Mouse (Mus musculus): ENCODE measurements around the gene Sphk2. TPM values are rescaled to one million over a fixed set of nuclear protein-coding genes. Genes with fewer than 3 reads are reported as not detected.
A peak's percentile ranks its signal among the peaks of the same experiment; 100 is the strongest.

The Sphk2 gene
- 15.6 and 19.1 TPM in 2 replicates for polyA plus RNA-seq (2014; fragmentation: Nextera tagmentation; extraction: Ambion mirVana)

GRCm38 (mm10) chr7:45717918-45718297, at the start of gene Sphk2:
Gene Sphk2 (minus strand): TSS chr7:45718002.
- Histone ChIP-seq H3K4me3 (ENCODE audit: low read depth, low read length) (peak within 1 kb of the TSS; percentile 58), H3K9ac (replicated peaks; ENCODE audit: low read depth, low read length) (peak within 1 kb of the TSS; percentile 70), H3K9me3 (ENCODE audit: control insufficient read depth, low read length) (no peaks in the 10 kb centered on the region), H3K4me1 (ENCODE audit: control insufficient read depth, insufficient read depth, low read length) (peaks cover 36% of the 10 kb centered on the region), H3K27me3 (ENCODE audit: control insufficient read depth, insufficient read depth, low read length) (no peaks in the 10 kb centered on the region; the same call in 1 of the 2 replicates), H3K36me3 (ENCODE audit: control insufficient read depth, insufficient read depth, low read length) (peaks cover 19% of the 10 kb centered on the region), H3K4me2 (ENCODE audit: low read depth, low read length) (peak within 1 kb of the TSS; percentile 92), H3K27ac (ENCODE audit: low read depth, low read length) (peak within 1 kb of the TSS; percentile 85)
- under 1% methylated on average over 41 of the region's 41 CpGs for WGBS
- peak; percentile 73 for ATAC-seq (ENCODE audit: low read depth)

GRCm38 (mm10) chr7:45767500-45767899, 49.7 kb upstream of the Sphk2 start:
- H3K9me3 ChIP-seq (ENCODE audit: control insufficient read depth, low read length): no peaks in the 10 kb centered on the region
- no peak overlapping the region for H3K9ac ChIP-seq (replicated peaks; ENCODE audit: low read depth, low read length)
- WGBS: 95% methylated on average over 6 of the region's 6 CpGs

DNA sequence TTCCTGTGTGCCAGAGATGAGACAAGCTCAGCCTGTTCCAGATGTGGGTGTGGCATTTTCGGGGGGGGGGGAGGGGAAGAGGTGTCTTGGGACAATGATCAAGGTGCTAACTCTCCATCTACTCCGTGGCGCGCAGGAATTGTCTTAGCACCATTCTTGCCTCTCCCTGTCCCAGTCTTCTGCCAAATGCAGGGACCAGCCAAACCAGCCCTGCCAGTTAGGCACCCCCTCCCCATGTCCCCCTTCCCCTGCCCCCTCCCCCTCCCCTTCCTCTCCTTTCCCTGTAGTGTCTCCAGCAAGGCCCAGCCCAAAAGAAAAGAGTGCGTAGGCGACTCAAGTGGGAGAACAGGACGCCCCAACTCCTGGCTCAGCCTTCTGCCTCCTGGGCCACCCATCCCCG, 49.0 kb upstream of the Sphk2 start:
- H3K27me3 ChIP-seq (ENCODE audit: control insufficient read depth, insufficient read depth, low read length): no peaks in the 10 kb centered on the region
- H3K9me3 ChIP-seq (ENCODE audit: control insufficient read depth, low read length): no peaks in the 10 kb centered on the region
- no peak overlapping the region for H3K9ac ChIP-seq (replicated peaks; ENCODE audit: low read depth, low read length)
- H3K27ac ChIP-seq (ENCODE audit: low read depth, low read length): no peak overlapping the region
- no peaks in the 10 kb centered on the region for H3K4me1 ChIP-seq (ENCODE audit: control insufficient read depth, insufficient read depth, low read length)
- ATAC-seq (ENCODE audit: low read depth): no peak
- H3K4me2 ChIP-seq (ENCODE audit: low read depth, low read length): no peak overlapping the region
- no peak overlapping the region for H3K4me3 ChIP-seq (ENCODE audit: low read depth, low read length)
- 43% methylated on average over 7 of the region's 8 CpGs for WGBS
- no peaks in the 10 kb centered on the region for H3K36me3 ChIP-seq (ENCODE audit: control insufficient read depth, insufficient read depth, low read length)

More at GRCm38 (mm10) chr7:45767500-45767899, 49.7 kb upstream of the Sphk2 start:
- no peak for ATAC-seq (ENCODE audit: low read depth)
- no peak overlapping the region for H3K27ac ChIP-seq (ENCODE audit: low read depth, low read length)
- no peaks in the 10 kb centered on the region for H3K4me1 ChIP-seq (ENCODE audit: control insufficient read depth, insufficient read depth, low read length)
- no peaks in the 10 kb centered on the region for H3K27me3 ChIP-seq (ENCODE audit: control insufficient read depth, insufficient read depth, low read length)
- H3K36me3 ChIP-seq (ENCODE audit: control insufficient read depth, insufficient read depth, low read length): no peaks in the 10 kb centered on the region
- no peak overlapping the region for H3K4me3 ChIP-seq (ENCODE audit: low read depth, low read length)
- H3K4me2 ChIP-seq (ENCODE audit: low read depth, low read length): no peak overlapping the region

DNA sequence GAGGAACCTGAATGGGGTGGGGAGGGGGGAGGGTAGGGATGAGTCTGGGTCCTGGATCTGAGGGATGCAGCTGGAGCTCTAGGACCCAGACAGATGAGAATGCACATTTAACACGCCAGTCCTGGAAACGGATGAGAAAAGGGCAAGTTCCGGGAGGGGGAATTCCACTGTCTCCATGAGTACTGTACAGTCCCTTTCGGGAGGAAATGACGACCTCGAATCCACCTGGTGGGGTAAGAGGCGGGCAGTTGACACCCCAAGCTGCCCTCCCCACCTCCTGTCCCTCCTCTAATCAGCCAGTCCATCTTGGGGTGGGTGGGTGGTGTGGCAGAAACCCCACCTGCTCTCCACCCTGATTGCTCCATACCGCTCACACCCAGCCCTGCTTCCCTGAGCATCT, 48.2 kb upstream of the Sphk2 start:
- no peak for ATAC-seq (ENCODE audit: low read depth)
- 70% methylated on average over 8 of the region's 8 CpGs for WGBS

DNA sequence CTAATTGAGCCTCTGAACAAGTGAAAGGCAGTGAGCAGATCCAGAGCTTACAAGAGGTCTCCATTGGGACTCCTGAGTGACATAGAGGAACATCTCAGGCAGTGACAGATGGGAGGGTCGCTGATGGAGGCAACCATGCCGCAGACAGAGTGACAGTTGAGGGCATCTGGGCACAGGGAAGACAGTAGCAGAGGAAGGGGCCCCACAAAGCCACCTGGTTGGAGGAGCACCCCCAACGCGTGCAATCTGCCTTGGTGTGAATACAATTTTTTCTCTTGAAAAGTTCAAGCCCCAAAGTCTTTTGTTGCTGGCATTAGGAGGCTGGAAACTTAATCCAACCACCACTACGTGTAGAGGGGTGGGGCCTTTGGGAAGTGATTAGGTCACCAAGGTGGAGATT, 42.3 kb upstream of the Sphk2 start:
- Histone ChIP-seq H3K27me3 (ENCODE audit: control insufficient read depth, insufficient read depth, low read length) (0 out of 2 replicates have a peak, but pooled peaks cover 4% of the 10 kb centered on the region), H3K9ac (replicated peaks; ENCODE audit: low read depth, low read length) (no peak overlapping the region), H3K36me3 (ENCODE audit: control insufficient read depth, insufficient read depth, low read length) (no peaks in the 10 kb centered on the region), H3K27ac (ENCODE audit: low read depth, low read length) (no peak overlapping the region), H3K4me3 (ENCODE audit: low read depth, low read length) (no peak overlapping the region), H3K4me2 (ENCODE audit: low read depth, low read length) (no peak overlapping the region), H3K9me3 (ENCODE audit: control insufficient read depth, low read length) (no peaks in the 10 kb centered on the region), H3K4me1 (ENCODE audit: control insufficient read depth, insufficient read depth, low read length) (no peaks in the 10 kb centered on the region)
- 70% methylated on average over 5 of the region's 5 CpGs for WGBS
- ATAC-seq (ENCODE audit: low read depth): no peak

More for the DNA sequence above, 48.2 kb upstream of the Sphk2 start:
- H3K4me2 ChIP-seq (ENCODE audit: low read depth, low read length): no peak overlapping the region
- H3K36me3 ChIP-seq (ENCODE audit: control insufficient read depth, insufficient read depth, low read length): no peaks in the 10 kb centered on the region
- no peaks in the 10 kb centered on the region for H3K27me3 ChIP-seq (ENCODE audit: control insufficient read depth, insufficient read depth, low read length)
- H3K4me3 ChIP-seq (ENCODE audit: low read depth, low read length): no peak overlapping the region
- H3K27ac ChIP-seq (ENCODE audit: low read depth, low read length): no peak overlapping the region
- no peaks in the 10 kb centered on the region for H3K9me3 ChIP-seq (ENCODE audit: control insufficient read depth, low read length)
- H3K9ac ChIP-seq (replicated peaks; ENCODE audit: low read depth, low read length): no peak overlapping the region
- no peaks in the 10 kb centered on the region for H3K4me1 ChIP-seq (ENCODE audit: control insufficient read depth, insufficient read depth, low read length)

- Histone ChIP-seq H3K27me3 (ENCODE audit: control insufficient read depth, insufficient read depth, low read length) (0 out of 2 replicates have a peak, but pooled peaks cover 4% of the 10 kb centered on the region), H3K4me1 (ENCODE audit: control insufficient read depth, insufficient read depth, low read length) (no peaks in the 10 kb centered on the region), H3K27ac (ENCODE audit: low read depth, low read length) (no peak overlapping the region), H3K36me3 (ENCODE audit: control insufficient read depth, insufficient read depth, low read length) (no peaks in the 10 kb centered on the region), H3K9ac (replicated peaks; ENCODE audit: low read depth, low read length) (no peak overlapping the region), H3K4me2 (ENCODE audit: low read depth, low read length) (no peak overlapping the region), H3K9me3 (ENCODE audit: control insufficient read depth, low read length) (no peaks in the 10 kb centered on the region), H3K4me3 (ENCODE audit: low read depth, low read length) (no peak overlapping the region)
- no peak for ATAC-seq (ENCODE audit: low read depth)
- 6% methylated on average over 20 of the region's 27 CpGs for WGBS
Observed at GRCm38 (mm10) chr7:45759400-45759799, 41.6 kb upstream of the Sphk2 start.

GRCm38 (mm10) chr7:45755703-45756102, 37.9 kb upstream of the Sphk2 start:
- no peak overlapping the region for H3K4me2 ChIP-seq (ENCODE audit: low read depth, low read length)
- no peak overlapping the region for H3K4me3 ChIP-seq (ENCODE audit: low read depth, low read length)
- 0 out of 2 replicates have a peak, but pooled peaks cover 4% of the 10 kb centered on the region for H3K27me3 ChIP-seq (ENCODE audit: control insufficient read depth, insufficient read depth, low read length)
- no peak overlapping the region for H3K9ac ChIP-seq (replicated peaks; ENCODE audit: low read depth, low read length)
- 53% methylated on average over 6 of the region's 6 CpGs for WGBS
- ATAC-seq (ENCODE audit: low read depth): no peak
- no peaks in the 10 kb centered on the region for H3K4me1 ChIP-seq (ENCODE audit: control insufficient read depth, insufficient read depth, low read length)
- no peak overlapping the region for H3K27ac ChIP-seq (ENCODE audit: low read depth, low read length)
- no peaks in the 10 kb centered on the region for H3K36me3 ChIP-seq (ENCODE audit: control insufficient read depth, insufficient read depth, low read length)
- H3K9me3 ChIP-seq (ENCODE audit: control insufficient read depth, low read length): no peaks in the 10 kb centered on the region

- H3K27me3 ChIP-seq (ENCODE audit: control insufficient read depth, insufficient read depth, low read length): no peaks in the 10 kb centered on the region
- WGBS: 82% methylated on average over 9 of the region's 9 CpGs
- no peak for ATAC-seq (ENCODE audit: low read depth)
Observed at GRCm38 (mm10) chr7:45750162-45750561, 32.4 kb upstream of the Sphk2 start.

GRCm38 (mm10) chr7:45749401-45749800, 31.6 kb upstream of the Sphk2 start:
- no peak overlapping the region for H3K27ac ChIP-seq (ENCODE audit: low read depth, low read length)
- H3K4me1 ChIP-seq (ENCODE audit: control insufficient read depth, insufficient read depth, low read length): no peaks in the 10 kb centered on the region
- H3K9me3 ChIP-seq (ENCODE audit: control insufficient read depth, low read length): no peaks in the 10 kb centered on the region
- no peaks in the 10 kb centered on the region for H3K27me3 ChIP-seq (ENCODE audit: control insufficient read depth, insufficient read depth, low read length)
- no peaks in the 10 kb centered on the region for H3K36me3 ChIP-seq (ENCODE audit: control insufficient read depth, insufficient read depth, low read length)
- ATAC-seq (ENCODE audit: low read depth): no peak
- no peak overlapping the region for H3K4me2 ChIP-seq (ENCODE audit: low read depth, low read length)
- no peak overlapping the region for H3K4me3 ChIP-seq (ENCODE audit: low read depth, low read length)
- no peak overlapping the region for H3K9ac ChIP-seq (replicated peaks; ENCODE audit: low read depth, low read length)
- WGBS: 38% methylated on average over 10 of the region's 10 CpGs

More at GRCm38 (mm10) chr7:45750162-45750561, 32.4 kb upstream of the Sphk2 start:
- Histone ChIP-seq H3K9ac (replicated peaks; ENCODE audit: low read depth, low read length) (no peak overlapping the region), H3K4me3 (ENCODE audit: low read depth, low read length) (no peak overlapping the region), H3K4me2 (ENCODE audit: low read depth, low read length) (no peak overlapping the region), H3K9me3 (ENCODE audit: control insufficient read depth, low read length) (no peaks in the 10 kb centered on the region), H3K36me3 (ENCODE audit: control insufficient read depth, insufficient read depth, low read length) (no peaks in the 10 kb centered on the region), H3K27ac (ENCODE audit: low read depth, low read length) (no peak overlapping the region), H3K4me1 (ENCODE audit: control insufficient read depth, insufficient read depth, low read length) (no peaks in the 10 kb centered on the region)
